Mouse (Mus musculus) CD8-positive naive resting alpha-beta T cell, adult 2 months (primary cell): Measurements from ENCODE around the gene Ch25h.
A peak's percentile ranks its signal among the peaks of the same experiment; 100 is the strongest.

Source experiments
- DNase-seq, 2 experiments: peaks; one replicate each; pipeline ENCODE4 v3.0.0; 2022; ENCODE audit warnings: low read depth in 2 of 2, low spot score in 2 of 2

Gene Ch25h

DNA sequence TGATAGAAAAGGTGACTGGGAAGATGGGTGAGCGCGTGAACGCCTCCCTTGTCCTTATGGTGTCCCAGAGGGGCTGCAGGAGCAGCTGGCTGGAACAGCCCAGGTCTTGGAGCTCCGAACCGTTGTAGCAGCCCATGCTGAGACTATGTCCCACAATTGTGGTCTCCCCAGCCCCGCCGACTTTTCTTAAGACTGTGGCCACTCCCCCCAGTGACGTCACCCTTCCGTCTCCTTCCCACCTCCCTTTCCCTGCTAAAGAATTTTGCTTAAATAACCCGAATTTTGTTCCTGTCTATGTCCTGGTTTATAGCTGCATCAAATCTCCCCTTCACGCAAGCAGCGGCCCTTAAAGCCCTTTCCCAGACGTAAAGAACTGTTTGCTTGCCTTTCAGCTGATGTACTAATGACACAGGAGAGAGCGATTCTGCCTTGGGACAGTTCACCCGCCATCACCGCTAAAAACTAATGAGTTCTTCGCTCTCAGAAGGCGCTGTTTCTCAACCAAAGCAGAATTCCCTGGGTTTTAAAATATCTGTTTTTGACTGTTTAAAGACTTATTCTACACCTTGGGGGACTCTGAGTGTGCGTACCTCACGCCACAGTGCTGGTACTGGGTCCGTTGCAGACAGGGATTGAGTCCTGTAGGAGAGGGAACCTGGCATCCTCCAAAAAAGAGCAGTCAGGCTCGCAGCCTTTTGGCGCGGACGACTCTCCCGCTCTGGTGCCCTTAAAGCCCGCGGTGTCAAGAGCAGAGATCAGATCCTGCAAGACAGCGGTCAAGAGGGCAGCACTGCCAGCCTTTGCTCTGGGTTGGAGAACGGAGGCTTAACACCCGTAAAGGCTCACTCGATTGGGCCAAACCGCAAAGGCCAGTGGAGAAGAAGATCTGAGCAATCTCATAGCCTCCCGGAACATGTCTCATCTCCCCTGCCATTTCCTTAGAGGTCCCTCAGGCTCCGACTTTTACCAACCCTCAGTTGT is at the start of gene Ch25h:
Ch25h (minus strand) TSS at position 174 of the 981 bp plus-strand sequence.
- DNase-seq: no peak

GRCm38 (mm10) chr19:34524646-34525045 is 49.7 kb upstream of the Ch25h start:
- no peak for DNase-seq

DNA sequence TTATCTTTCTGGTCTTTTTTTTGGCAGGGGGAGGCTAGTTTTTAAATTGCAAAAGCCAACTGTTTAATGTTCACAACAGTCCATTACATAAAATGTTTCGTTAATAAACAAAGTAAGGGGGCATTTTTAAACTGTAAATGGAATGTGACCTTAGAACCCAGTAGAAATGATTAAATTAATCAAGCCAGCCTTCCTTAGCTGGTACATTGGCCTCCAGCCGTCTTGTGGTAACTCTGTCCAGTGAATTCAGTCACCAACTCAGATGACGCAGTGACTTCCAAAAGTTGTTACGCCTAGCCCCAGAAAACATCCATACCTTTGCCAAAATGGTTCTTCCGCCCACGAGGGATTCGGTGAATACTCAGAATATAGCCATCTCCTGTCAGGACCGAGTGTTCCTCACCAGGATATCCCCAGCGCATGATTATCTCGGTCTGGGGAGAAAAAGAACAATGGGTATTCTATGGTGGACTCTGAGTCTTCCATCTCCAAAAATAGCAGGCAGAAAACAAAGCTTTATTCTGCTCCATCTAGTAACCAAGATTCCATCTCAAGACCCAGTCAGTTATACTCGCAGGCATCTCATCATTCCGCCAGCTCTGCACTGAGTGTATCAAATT is 48.3 kb upstream of the Ch25h start:
- DNase-seq: no peak

DNA sequence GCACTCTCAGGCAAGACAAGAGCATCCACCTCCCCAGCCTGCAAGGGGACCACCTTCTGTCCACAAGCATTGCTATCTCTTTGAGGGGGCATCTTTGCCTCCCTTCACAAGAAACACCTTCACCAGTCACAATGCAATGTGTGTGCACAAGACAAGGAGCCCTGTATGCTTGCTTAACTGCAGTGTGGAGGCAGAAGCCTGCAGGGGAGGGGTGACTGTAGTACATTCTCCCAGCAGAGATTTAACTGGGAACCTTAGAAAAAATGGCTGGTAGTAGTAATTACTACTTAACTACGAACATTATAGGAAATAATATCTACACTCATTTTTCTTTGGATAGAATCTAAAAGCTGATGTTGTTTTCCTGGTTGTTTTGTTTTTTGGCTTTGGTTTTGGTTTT is 47.0 kb upstream of the Ch25h start:
- no peak for DNase-seq

- DNase-seq: no peak
Observed at GRCm38 (mm10) chr19:34521361-34521760, 46.4 kb upstream of the Ch25h start.

DNA sequence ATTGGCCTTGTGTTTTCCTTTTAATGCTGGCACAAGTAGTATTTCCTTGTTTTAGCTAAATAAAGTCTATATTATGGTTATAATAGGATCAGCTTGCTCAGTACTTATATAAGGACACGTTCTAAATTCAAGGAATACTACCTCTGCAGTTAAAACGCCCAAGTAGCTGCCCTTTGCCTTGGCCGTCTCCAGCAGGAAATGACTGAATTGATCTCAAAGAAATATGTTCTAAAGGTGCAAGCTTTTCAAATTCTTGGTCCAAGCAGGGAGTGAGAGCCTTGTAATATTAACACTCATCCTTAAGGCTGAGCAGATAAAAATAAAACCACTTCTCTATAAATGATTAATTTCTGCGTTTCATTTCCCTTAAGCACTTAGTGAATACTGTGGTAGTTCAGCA is 45.1 kb upstream of the Ch25h start:
- no peak for DNase-seq

GRCm38 (mm10) chr19:34519646-34520045 is 44.7 kb upstream of the Ch25h start:
- no peak for DNase-seq

- no peak for DNase-seq
Observed at GRCm38 (mm10) chr19:34518786-34519185, 43.8 kb upstream of the Ch25h start.

GRCm38 (mm10) chr19:34517812-34518594 is 43.0 kb upstream of the Ch25h start:
- no peak for DNase-seq

DNA sequence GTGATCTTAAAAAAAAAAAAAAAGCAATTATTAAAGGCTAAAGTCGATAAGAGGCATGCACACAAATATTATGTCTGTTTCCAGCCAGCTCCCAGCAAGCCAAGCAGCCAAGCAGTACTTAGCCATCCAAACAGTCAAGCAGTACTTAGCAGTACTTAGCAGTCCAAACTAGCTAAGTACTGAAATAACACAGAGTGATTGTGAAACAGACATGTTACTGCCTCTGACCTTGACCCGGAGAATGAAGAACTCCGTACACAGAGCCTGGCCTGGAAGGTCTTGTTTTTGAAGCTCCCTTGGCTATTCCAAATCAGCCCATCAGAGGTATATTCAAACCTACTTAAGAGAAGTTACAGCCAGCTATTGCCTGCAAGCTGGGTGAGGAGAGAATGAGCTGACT is 42.2 kb upstream of the Ch25h start:
- DNase-seq: no peak

DNA sequence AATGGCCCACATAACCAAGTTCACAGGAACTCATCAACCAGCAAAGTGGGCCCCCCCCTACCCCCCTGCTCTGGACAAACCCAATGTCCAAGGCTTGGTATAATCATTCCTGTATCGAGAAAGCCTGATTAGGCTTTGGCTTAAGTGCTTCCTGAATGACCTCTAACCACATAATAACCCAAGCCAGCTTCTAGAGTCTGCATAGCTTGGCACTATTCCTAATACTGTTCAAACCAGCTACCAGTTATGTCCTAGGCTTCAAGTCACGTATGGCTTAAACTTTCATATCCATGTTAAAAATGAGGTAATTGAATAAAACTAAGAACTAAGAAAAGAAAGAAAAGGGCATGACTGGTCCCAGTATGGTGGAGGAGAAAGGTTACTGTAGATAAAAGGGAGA is 41.4 kb upstream of the Ch25h start:
- no peak for DNase-seq

- DNase-seq: no peak
Observed at GRCm38 (mm10) chr19:34515681-34516080, 40.7 kb upstream of the Ch25h start.

- no peak for DNase-seq
Observed at GRCm38 (mm10) chr19:34511528-34511927, 36.6 kb upstream of the Ch25h start.

GRCm38 (mm10) chr19:34510717-34511116 is 35.8 kb upstream of the Ch25h start:
- peak; percentile 25 to 40 for DNase-seq

DNA sequence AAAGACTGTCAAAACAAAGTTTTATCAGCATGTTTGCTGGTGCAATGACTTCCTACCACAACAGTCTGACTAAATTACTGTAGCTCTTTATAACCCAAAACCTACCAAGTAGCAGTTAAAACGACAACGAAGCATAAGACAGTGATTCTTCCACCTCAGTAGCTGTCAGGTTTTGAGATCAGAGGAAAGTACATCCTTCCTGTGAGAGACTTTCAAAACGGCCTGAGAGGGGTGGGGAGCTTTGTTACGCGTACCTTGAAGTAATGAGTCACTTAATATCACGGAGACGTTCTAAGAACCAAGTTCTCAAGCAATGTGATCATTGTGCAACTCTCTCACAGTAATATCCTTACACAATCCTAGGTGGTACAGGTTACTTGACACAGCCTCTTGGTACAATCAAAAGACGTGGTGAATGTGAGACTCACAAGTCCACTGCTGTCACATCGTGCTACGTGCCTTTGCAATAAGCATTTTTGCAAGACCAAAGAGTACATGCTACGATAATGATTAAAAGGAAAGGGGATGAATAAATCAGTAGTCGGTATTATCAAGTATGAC is 30.3 kb upstream of the Ch25h start:
- peak in 1 of 2 experiments; percentile 35 for DNase-seq

GRCm38 (mm10) chr19:34500763-34501162 is 25.8 kb upstream of the Ch25h start:
- DNase-seq: peak; percentile 78 to 87

GRCm38 (mm10) chr19:34496353-34496752 is 21.4 kb upstream of the Ch25h start:
- DNase-seq: no peak

- DNase-seq: no peak
Observed at GRCm38 (mm10) chr19:34493859-34494258, 18.9 kb upstream of the Ch25h start.

DNA sequence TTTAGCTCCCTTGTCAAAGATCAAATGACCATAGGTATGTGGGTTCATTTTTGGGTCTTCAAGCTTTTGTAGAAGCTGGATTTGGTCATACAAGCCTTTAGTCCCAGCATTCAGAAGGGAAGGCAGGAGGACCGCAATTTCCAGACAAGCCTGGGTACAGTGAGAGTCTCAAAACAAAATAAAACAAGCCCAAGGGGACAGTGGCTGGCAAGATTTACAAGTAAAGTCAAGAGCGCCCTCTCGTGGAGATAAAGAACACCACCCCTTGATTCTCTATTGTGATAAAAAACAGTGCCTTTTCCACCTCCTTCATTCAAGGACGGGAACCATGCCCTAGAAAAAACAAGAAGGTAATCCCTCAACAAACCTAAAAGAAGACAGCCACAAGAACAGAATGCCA is 8.6 kb upstream of the Ch25h start:
- peak; percentile 33 to 62 for DNase-seq

- peak; percentile 19 to 35 for DNase-seq
Observed at GRCm38 (mm10) chr19:34474228-34474990, 555 bp downstream of the Ch25h start.
